Mouse (Mus musculus) kidney, adult 2 months (tissue): ENCODE measurements around the gene Prkch.

Experiments
- CTCF ChIP-seq: fragments of 200-500 bp; conservative IDR thresholded peaks from 2 replicates; pipeline ENCODE4 v1.5.1; 2011; ENCODE audit warnings: low read depth, mild to moderate bottlenecking, control low read depth, low read length, moderate library complexity, mixed read lengths; ENCODE audit not compliant: insufficient read depth, insufficient read length
- POLR2A ChIP-seq: fragments of 200-500 bp; IDR thresholded peaks from one replicate; pipeline ENCODE4 v1.6.1; 2011; ENCODE audit warnings: low read depth, low read length, control low read depth

DNA sequence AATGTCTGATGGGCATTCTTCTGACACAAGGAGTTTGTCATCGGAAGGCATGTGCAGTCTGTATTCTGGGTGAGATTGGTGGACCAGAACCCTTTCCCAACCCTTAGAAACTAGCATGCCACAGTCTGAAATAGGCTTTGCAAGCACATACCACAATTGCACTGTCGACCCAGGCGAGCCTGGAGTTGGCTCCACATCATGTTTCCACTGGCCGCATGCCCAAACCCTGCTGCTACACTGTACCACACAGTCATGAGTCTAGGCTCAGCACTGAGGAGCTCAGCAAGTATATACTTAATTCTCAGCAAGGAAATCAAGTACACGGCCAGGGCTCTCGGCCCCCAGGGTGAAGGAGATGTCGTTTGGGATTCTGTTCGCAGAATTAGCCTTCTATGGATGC, 202.3 kb downstream of the Prkch start:
- TF ChIP-seq POLR2A (no peak), CTCF (no peak)
